Mouse (Mus musculus): ENCODE measurements around the gene Auts2. TPM values are rescaled to one million over a fixed set of nuclear protein-coding genes. Genes with fewer than 3 reads are reported as not detected.

Gene Auts2
- 18.2 and 83.8 TPM in 2 replicates for polyA plus RNA-seq (2021; fragmentation: Nextera tagmentation)
- long read RNA-seq, experiment 1, partial matches to known transcripts = 9 of 60 reads
- long read RNA-seq, experiment 1, other reads (novel, unspliced or antisense) = 49 of 60 reads
- long read RNA-seq, experiment 2, partial matches to known transcripts = 3 of 38 reads
- long read RNA-seq, experiment 2, other reads (novel, unspliced or antisense) = 34 of 38 reads

GRCm38 (mm10) chr5:132543118-132544071 lies at the start of gene Auts2:
Gene Auts2 (minus strand): TSS chr5:132543344.

Measured in left cerebral cortex, adult 6 months (tissue).